Mouse (Mus musculus) hindbrain, postnatal 0 days (tissue): ENCODE results near the gene Necab3. TPM values are rescaled to one million over a fixed set of nuclear protein-coding genes. Genes with fewer than 3 reads are reported as not detected.

ENCODE experiments used
- ATAC-seq: fragments of 200-750 bp; cut with Nextera tagmentation; 2 replicates; pipeline ENCODE4 v1.8.0; 2017; ENCODE audit warnings: mild to moderate bottlenecking, moderate TSS enrichment, moderate library complexity
- DNase-seq: peaks from one replicate; pipeline ENCODE4 v3.0.0-alpha.2; 2015; ENCODE audit warnings: low spot score
- H3K27ac ChIP-seq: fragments of 300-500 bp; sonication (generic); 2 replicates; pipeline ENCODE4 v1.5.1; 2014; ENCODE audit warnings: mild to moderate bottlenecking
- H3K27me3 ChIP-seq: fragments of 300-500 bp; sonication (generic); 2 replicates; pipeline ENCODE4 v1.6.1; 2014; ENCODE audit warnings: low read length, mixed read lengths; ENCODE audit not compliant: insufficient read depth
- H3K36me3 ChIP-seq: fragments of 300-500 bp; sonication (generic); 2 replicates; pipeline ENCODE4 v1.6.1; 2014; ENCODE audit warnings: low read length, mixed read lengths; ENCODE audit not compliant: insufficient read depth
- H3K4me1 ChIP-seq: fragments of 300-500 bp; sonication (generic); 2 replicates; pipeline ENCODE4 v1.6.1; 2014; ENCODE audit warnings: antibody characterized with exemption, low read length, mixed read lengths; ENCODE audit not compliant: insufficient read depth
- H3K4me2 ChIP-seq: fragments of 300-500 bp; sonication (generic); 2 replicates; pipeline ENCODE4 v1.6.1; 2014; ENCODE audit warnings: low read depth, mild to moderate bottlenecking, low read length, moderate library complexity, mixed read lengths
- H3K4me3 ChIP-seq: fragments of 300-500 bp; sonication (generic); 2 replicates; pipeline ENCODE4 v1.5.1; 2014; ENCODE audit warnings: low read length
- H3K9ac ChIP-seq: fragments of 300-500 bp; sonication (generic); replicated peaks from 2 replicates; pipeline ENCODE4 v1.6.1; 2014; ENCODE audit warnings: mild to moderate bottlenecking, low read length, moderate library complexity, mixed read lengths
- H3K9me3 ChIP-seq: fragments of 300-500 bp; sonication (generic); 2 replicates; pipeline ENCODE4 v1.6.1; 2016; ENCODE audit warnings: low read length, mixed read lengths
- CTCF ChIP-seq: IDR thresholded peaks from 2 replicates; pipeline ENCODE4 v1.5.1; 2016; ENCODE audit warnings: antibody characterized with exemption, control low read depth, low read depth
- WGBS: fragments of 180-500 bp; shearing (Covaris S2); extraction: QIAGEN DNeasy Blood & Tissue Kit; methylation state at CpG from one replicate; pipeline ENCODE4 v1.1.7; 2014; 5-methylcytosine and 5-hydroxymethylcytosine counted together
- polyA plus RNA-seq: library from polyadenylated mRNA; unstranded; fragments of >200 nt; fragmentation: Nextera tagmentation; extraction: Ambion mirVana; gene quantifications from 2 replicates; pipeline ENCODE4 v1.2.1, GENCODE M21; 2015
- total RNA-seq: library from RNA; depleted of rRNA; stranded (reverse); fragments of >200 nt; gene quantifications from 2 replicates; pipeline ENCODE4 v1.2.3, GENCODE M21; 2014

Necab3 gene
- total and polyA plus RNA-seq, 2 experiments from 2014 or later = 22.9 to 35.1 TPM

GRCm38 (mm10) chr2:154584931-154585601 is 26.4 kb upstream of the Necab3 start:
- no peaks in the 10 kb centered on the region for H3K27me3 ChIP-seq
- no peaks in the 10 kb centered on the region for H3K9me3 ChIP-seq
- H3K36me3 ChIP-seq = peaks cover 6% of the 10 kb centered on the region; the same call in 1 of the 2 replicates
- peak; percentile 69 for DNase-seq
- WGBS = 35% methylated on average over 17 of the region's 17 CpGs
- H3K4me2 ChIP-seq = peak overlapping the region; percentile 18
- ATAC-seq = 0 out of 2 replicates have a peak, but pooled peaks have one; percentile 11
- no peak overlapping the region for H3K4me3 ChIP-seq
- peaks cover 13% of the 10 kb centered on the region; the same call in 1 of the 2 replicates for H3K4me1 ChIP-seq
- no peak overlapping the region for H3K9ac ChIP-seq
- no peak for TF ChIP-seq CTCF
- H3K27ac ChIP-seq = peak overlapping the region; percentile 45; the same call in 1 of the 2 replicates

- no peak for TF ChIP-seq CTCF
- Histone ChIP-seq H3K27me3 (no peaks in the 10 kb centered on the region), H3K4me2 (peak overlapping the region; percentile 18), H3K9me3 (no peaks in the 10 kb centered on the region), H3K9ac (no peak overlapping the region), H3K4me3 (no peak overlapping the region), H3K27ac (peak overlapping the region; percentile 45), H3K4me1 (peaks cover 13% of the 10 kb centered on the region; the same call in 1 of the 2 replicates), H3K36me3 (peaks cover 6% of the 10 kb centered on the region; the same call in 1 of the 2 replicates)
- peak; percentile 80 for DNase-seq
- ATAC-seq = peak; percentile 80
- WGBS = 34% methylated on average over 15 of the region's 15 CpGs
Observed at GRCm38 (mm10) chr2:154583906-154584872, 25.5 kb upstream of the Necab3 start.

- Histone ChIP-seq H3K27ac (no peak overlapping the region), H3K36me3 (no peaks in the 10 kb centered on the region)
- peak; percentile 36; the same call in 1 of the 2 replicates for TF ChIP-seq CTCF
Observed at GRCm38 (mm10) chr2:154581421-154581820, 22.7 kb upstream of the Necab3 start.

GRCm38 (mm10) chr2:154580586-154580985 is 21.9 kb upstream of the Necab3 start:
- WGBS = 47% methylated on average over 8 of the region's 8 CpGs
- Histone ChIP-seq H3K4me3 (no peak overlapping the region), H3K27ac (0 out of 2 replicates have a peak overlapping the region, but pooled peaks have one; percentile 22), H3K4me1 (peaks cover 16% of the 10 kb centered on the region; the same call in 1 of the 2 replicates), H3K4me2 (no peak overlapping the region), H3K9me3 (no peaks in the 10 kb centered on the region), H3K27me3 (no peaks in the 10 kb centered on the region), H3K9ac (no peak overlapping the region), H3K36me3 (no peaks in the 10 kb centered on the region)
- no peak for TF ChIP-seq CTCF
- ATAC-seq = 0 out of 2 replicates have a peak, but pooled peaks have one; percentile 19
- peak; percentile 41 for DNase-seq

More at GRCm38 (mm10) chr2:154581421-154581820, 22.7 kb upstream of the Necab3 start:
- DNase-seq (no peak), ATAC-seq (no peak)
- Histone ChIP-seq H3K9ac (no peak overlapping the region), H3K27me3 (no peaks in the 10 kb centered on the region), H3K4me2 (no peak overlapping the region), H3K4me1 (peaks cover 16% of the 10 kb centered on the region; the same call in 1 of the 2 replicates), H3K4me3 (no peak overlapping the region), H3K9me3 (no peaks in the 10 kb centered on the region)
- 97% methylated on average over 1 of the region's 1 CpGs for WGBS

- no peak overlapping the region for H3K4me2 ChIP-seq
- H3K27ac ChIP-seq = no peak overlapping the region
- TF ChIP-seq CTCF = no peak
Observed at GRCm38 (mm10) chr2:154577744-154578067, 19.0 kb upstream of the Necab3 start.

GRCm38 (mm10) chr2:154576876-154577743 is 18.4 kb upstream of the Necab3 start:
- no peak for TF ChIP-seq CTCF
- H3K9me3 ChIP-seq = no peaks in the 10 kb centered on the region
- H3K4me1 ChIP-seq = peaks cover 3% of the 10 kb centered on the region; the same call in 1 of the 2 replicates
- ATAC-seq (no peak), DNase-seq (no peak)
- 23% methylated on average over 12 of the region's 12 CpGs for WGBS
- H3K27me3 ChIP-seq = no peaks in the 10 kb centered on the region
- no peak overlapping the region for H3K4me2 ChIP-seq
- no peak overlapping the region for H3K4me3 ChIP-seq
- H3K27ac ChIP-seq = no peak overlapping the region
- no peak overlapping the region; the same call in 1 of the 2 replicates for H3K9ac ChIP-seq
- H3K36me3 ChIP-seq = no peaks in the 10 kb centered on the region

More at GRCm38 (mm10) chr2:154577744-154578067, 19.0 kb upstream of the Necab3 start:
- Histone ChIP-seq H3K27me3 (no peaks in the 10 kb centered on the region), H3K9me3 (no peaks in the 10 kb centered on the region), H3K4me3 (no peak overlapping the region), H3K9ac (no peak overlapping the region), H3K4me1 (peaks cover 3% of the 10 kb centered on the region; the same call in 1 of the 2 replicates), H3K36me3 (no peaks in the 10 kb centered on the region)
- DNase-seq (no peak), ATAC-seq (no peak)
- WGBS = 51% methylated on average over 6 of the region's 6 CpGs
